Mouse (Mus musculus) embryonic facial prominence, embryonic 10.5 days (tissue): ENCODE data around the gene Ppp1r21. TPM values are rescaled to one million over a fixed set of nuclear protein-coding genes. Genes with fewer than 3 reads are reported as not detected.

ENCODE experiments used
- DNase-seq: peaks from one replicate; pipeline ENCODE4 v3.0.0-alpha.2; 2017; ENCODE audit warnings: low spot score
- H3K27ac ChIP-seq: fragments of 300-500 bp; sonication (generic); replicated peaks from 2 replicates; pipeline ENCODE4 v1.5.1; 2016; ENCODE audit warnings: mild to moderate bottlenecking
- H3K27me3 ChIP-seq: fragments of 300-500 bp; sonication (generic); replicated peaks from 2 replicates; pipeline ENCODE4 v1.6.1; 2016; ENCODE audit warnings: low read depth, mild to moderate bottlenecking; ENCODE audit not compliant: poor library complexity, severe bottlenecking
- H3K36me3 ChIP-seq: fragments of 300-500 bp; sonication (generic); replicated peaks from 2 replicates; pipeline ENCODE4 v1.6.1; 2016; ENCODE audit warnings: mild to moderate bottlenecking, moderate library complexity
- H3K4me1 ChIP-seq: fragments of 300-500 bp; sonication (generic); 2 replicates; pipeline ENCODE4 v1.6.1; 2016
- H3K4me3 ChIP-seq: fragments of 300-500 bp; sonication (generic); 2 replicates; pipeline ENCODE4 v1.5.1; 2016; ENCODE audit warnings: mild to moderate bottlenecking, moderate library complexity
- H3K9me3 ChIP-seq: fragments of 300-500 bp; sonication (generic); 2 replicates; pipeline ENCODE4 v1.6.1; 2016; ENCODE audit warnings: mild to moderate bottlenecking
- WGBS: fragments of 180-500 bp; shearing (Covaris S2); methylation state at CpG from one replicate; pipeline ENCODE4 v1.1.7; 2016; 5-methylcytosine and 5-hydroxymethylcytosine counted together
- polyA plus RNA-seq: library from polyadenylated mRNA; unstranded; fragments of >200 nt; fragmentation: Nextera tagmentation; extraction: Ambion mirVana; gene quantifications from 2 replicates; pipeline ENCODE4 v1.2.1, GENCODE M21; 2016

The Ppp1r21 gene
- polyA plus RNA-seq, 1 experiment from 2014 or later: 17.9 TPM

GRCm38 (mm10) chr17:88556176-88556575 is 26.3 kb downstream of the Ppp1r21 start:
- WGBS: 88% methylated on average over 13 of the region's 13 CpGs
- H3K9me3 ChIP-seq: no peaks in the 10 kb centered on the region
- H3K36me3 ChIP-seq: peaks cover 33% of the 10 kb centered on the region
- no peak overlapping the region for H3K27ac ChIP-seq
- no peak for DNase-seq
- H3K27me3 ChIP-seq: no peaks in the 10 kb centered on the region
- no peak overlapping the region for H3K4me3 ChIP-seq
- peaks cover 26% of the 10 kb centered on the region for H3K4me1 ChIP-seq

GRCm38 (mm10) chr17:88556688-88557087 is 26.8 kb downstream of the Ppp1r21 start:
- H3K36me3 ChIP-seq: peaks cover 38% of the 10 kb centered on the region
- DNase-seq: no peak
- 84% methylated on average over 4 of the region's 4 CpGs for WGBS
- no peaks in the 10 kb centered on the region for H3K9me3 ChIP-seq
- H3K27me3 ChIP-seq: no peaks in the 10 kb centered on the region
- H3K27ac ChIP-seq: no peak overlapping the region
- H3K4me1 ChIP-seq: peaks cover 24% of the 10 kb centered on the region
- H3K4me3 ChIP-seq: no peak overlapping the region

- peak; percentile 80 for DNase-seq
- Histone ChIP-seq H3K27me3 (no peaks in the 10 kb centered on the region), H3K4me1 (peaks cover 8% of the 10 kb centered on the region), H3K36me3 (peaks cover 53% of the 10 kb centered on the region), H3K4me3 (no peak overlapping the region), H3K9me3 (no peaks in the 10 kb centered on the region), H3K27ac (no peak overlapping the region)
- 26% methylated on average over 13 of the region's 13 CpGs for WGBS
These were observed 28.4 kb downstream of the Ppp1r21 start for GRCm38 (mm10) chr17:88558168-88558842.

GRCm38 (mm10) chr17:88563611-88564010 is 33.7 kb downstream of the Ppp1r21 start:
- no peak overlapping the region for H3K27ac ChIP-seq
- H3K4me1 ChIP-seq: peaks cover 3% of the 10 kb centered on the region; the same call in 1 of the 2 replicates
- WGBS: 76% methylated on average over 3 of the region's 3 CpGs
- H3K27me3 ChIP-seq: no peaks in the 10 kb centered on the region
- no peaks in the 10 kb centered on the region for H3K9me3 ChIP-seq
- no peak overlapping the region for H3K4me3 ChIP-seq
- no peak for DNase-seq
- H3K36me3 ChIP-seq: peaks cover 57% of the 10 kb centered on the region

GRCm38 (mm10) chr17:88569807-88570540 is 40.1 kb downstream of the Ppp1r21 start:
- DNase-seq: no peak
- Histone ChIP-seq H3K4me1 (no peaks in the 10 kb centered on the region; the same call in 1 of the 2 replicates), H3K9me3 (no peaks in the 10 kb centered on the region), H3K27me3 (no peaks in the 10 kb centered on the region), H3K4me3 (no peak overlapping the region), H3K36me3 (peaks cover 87% of the 10 kb centered on the region), H3K27ac (no peak overlapping the region)
- 88% methylated on average over 10 of the region's 10 CpGs for WGBS

- Histone ChIP-seq H3K4me3 (no peak overlapping the region), H3K27ac (no peak overlapping the region; the same call in 1 of the 2 replicates), H3K9me3 (no peaks in the 10 kb centered on the region), H3K36me3 (peaks cover 86% of the 10 kb centered on the region), H3K27me3 (no peaks in the 10 kb centered on the region), H3K4me1 (no peaks in the 10 kb centered on the region; the same call in 1 of the 2 replicates)
- no peak for DNase-seq
- 78% methylated on average over 11 of the region's 11 CpGs for WGBS
These were observed 40.9 kb downstream of the Ppp1r21 start for GRCm38 (mm10) chr17:88570784-88571183.

- H3K4me3 ChIP-seq: no peak overlapping the region
- WGBS: 75% methylated on average over 5 of the region's 5 CpGs
- H3K4me1 ChIP-seq: no peaks in the 10 kb centered on the region; the same call in 1 of the 2 replicates
- no peaks in the 10 kb centered on the region for H3K27me3 ChIP-seq
- H3K27ac ChIP-seq: no peak overlapping the region
- no peaks in the 10 kb centered on the region for H3K9me3 ChIP-seq
- no peak for DNase-seq
- peaks cover 83% of the 10 kb centered on the region for H3K36me3 ChIP-seq
These were observed 44.9 kb downstream of the Ppp1r21 start for GRCm38 (mm10) chr17:88574811-88575210.

GRCm38 (mm10) chr17:88578522-88579242 is 48.8 kb downstream of the Ppp1r21 start:
- Histone ChIP-seq H3K9me3 (no peaks in the 10 kb centered on the region), H3K27ac (no peak overlapping the region), H3K36me3 (peaks cover 73% of the 10 kb centered on the region), H3K4me3 (no peak overlapping the region), H3K27me3 (no peaks in the 10 kb centered on the region), H3K4me1 (0 out of 2 replicates have a peak, but pooled peaks cover 4% of the 10 kb centered on the region)
- 92% methylated on average over 20 of the region's 20 CpGs for WGBS
- DNase-seq: no peak

- H3K4me1 ChIP-seq: 0 out of 2 replicates have a peak, but pooled peaks cover 4% of the 10 kb centered on the region
- peaks cover 80% of the 10 kb centered on the region for H3K36me3 ChIP-seq
- 88% methylated on average over 6 of the region's 6 CpGs for WGBS
- no peak for DNase-seq
- no peak overlapping the region for H3K4me3 ChIP-seq
- no peaks in the 10 kb centered on the region for H3K9me3 ChIP-seq
- no peaks in the 10 kb centered on the region for H3K27me3 ChIP-seq
- no peak overlapping the region for H3K27ac ChIP-seq
These were observed 50.6 kb downstream of the Ppp1r21 start for GRCm38 (mm10) chr17:88580556-88580955.

- WGBS: 74% methylated on average over 6 of the region's 6 CpGs
- Histone ChIP-seq H3K4me1 (0 out of 2 replicates have a peak, but pooled peaks cover 4% of the 10 kb centered on the region), H3K4me3 (no peak overlapping the region), H3K27me3 (no peaks in the 10 kb centered on the region), H3K27ac (no peak overlapping the region), H3K36me3 (peaks cover 80% of the 10 kb centered on the region), H3K9me3 (no peaks in the 10 kb centered on the region)
- no peak for DNase-seq
These were observed 51.6 kb downstream of the Ppp1r21 start for GRCm38 (mm10) chr17:88581511-88582021.

- DNase-seq: no peak
- H3K4me1 ChIP-seq: 0 out of 2 replicates have a peak, but pooled peaks cover 4% of the 10 kb centered on the region
- 88% methylated on average over 11 of the region's 11 CpGs for WGBS
- no peaks in the 10 kb centered on the region for H3K9me3 ChIP-seq
- peaks cover 72% of the 10 kb centered on the region for H3K36me3 ChIP-seq
- no peak overlapping the region for H3K4me3 ChIP-seq
- no peak overlapping the region for H3K27ac ChIP-seq
- no peaks in the 10 kb centered on the region for H3K27me3 ChIP-seq
These were observed 53.1 kb downstream of the Ppp1r21 start for GRCm38 (mm10) chr17:88582999-88583398.

- H3K36me3 ChIP-seq: peaks cover 72% of the 10 kb centered on the region
- 92% methylated on average over 8 of the region's 8 CpGs for WGBS
- H3K27me3 ChIP-seq: no peaks in the 10 kb centered on the region
- H3K4me3 ChIP-seq: no peak overlapping the region
- H3K4me1 ChIP-seq: 0 out of 2 replicates have a peak, but pooled peaks cover 4% of the 10 kb centered on the region
- no peak for DNase-seq
- H3K27ac ChIP-seq: no peak overlapping the region
- no peaks in the 10 kb centered on the region for H3K9me3 ChIP-seq
These were observed 53.5 kb downstream of the Ppp1r21 start for GRCm38 (mm10) chr17:88583411-88583810.
